Mouse (Mus musculus): ENCODE data around the gene Gm10197.

Gene Gm10197

DNA sequence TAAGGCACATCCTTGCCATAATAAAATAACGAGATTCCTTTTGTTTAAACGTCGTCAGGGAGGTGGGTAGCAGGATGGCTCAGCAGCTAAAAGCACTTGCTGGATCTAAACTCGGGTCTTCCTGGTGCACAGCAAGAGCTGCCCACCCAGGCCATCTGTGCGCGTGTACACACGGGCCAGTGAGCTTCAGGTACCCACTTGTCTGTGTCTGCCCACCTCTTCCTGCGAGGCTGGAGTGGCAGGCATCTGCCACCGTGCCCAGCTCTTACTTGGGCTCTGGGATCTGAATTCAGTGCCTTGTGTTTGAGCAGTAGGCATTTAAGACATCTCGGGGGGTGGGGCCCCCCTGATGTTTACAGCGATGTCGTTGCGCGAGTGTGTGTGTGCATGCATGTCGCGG is 16.5 kb downstream of the Gm10197 start:
- H3K27me3 ChIP-seq (ENCODE audit: control insufficient read depth, insufficient read depth, low read length, poor library complexity, severe bottlenecking), result no peaks in the 10 kb centered on the region
- no peaks in the 10 kb centered on the region for H3K36me3 ChIP-seq (ENCODE audit: control insufficient read depth, insufficient read depth, low read length, poor library complexity, severe bottlenecking)
- DNase-seq (ENCODE audit: low read depth, low spot score), result no peak

DNA sequence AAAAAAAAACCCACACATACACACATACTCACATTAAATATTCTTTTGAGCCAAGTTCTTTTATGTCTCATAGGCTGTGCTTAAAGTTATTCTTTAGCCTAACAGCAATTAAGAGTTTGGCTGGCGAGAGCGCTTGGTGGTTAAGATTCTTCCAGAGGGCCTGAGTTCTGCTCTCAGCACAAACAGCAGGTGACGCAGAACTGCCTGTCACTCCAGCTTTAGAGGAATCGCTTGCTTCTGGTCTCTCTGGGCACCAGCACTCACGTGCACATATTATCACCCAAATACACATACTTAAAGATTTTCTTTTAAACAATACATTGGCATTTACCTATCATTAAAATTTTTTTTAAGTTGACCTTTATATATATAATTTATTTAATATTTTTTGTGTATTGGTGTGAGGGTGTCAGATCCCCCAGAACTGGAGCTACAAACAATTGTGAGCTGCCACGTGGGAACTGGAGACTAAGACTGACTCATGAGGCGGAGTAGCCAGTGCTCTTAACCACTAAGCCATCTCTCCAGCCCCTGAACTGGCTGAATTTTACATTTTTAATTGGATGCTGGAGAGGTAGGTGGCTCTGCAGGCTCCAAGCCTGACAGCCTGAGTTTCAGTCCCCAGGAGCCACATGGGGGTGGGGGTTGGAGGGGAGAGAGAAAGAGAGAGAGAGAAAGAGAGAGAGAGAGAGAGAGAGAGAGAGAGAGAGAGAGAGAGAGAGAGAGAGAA is 17.1 kb downstream of the Gm10197 start:
- DNase-seq (ENCODE audit: low read depth, low spot score), result no peak
- H3K27me3 ChIP-seq (ENCODE audit: control insufficient read depth, insufficient read depth, low read length, poor library complexity, severe bottlenecking), result no peaks in the 10 kb centered on the region

DNA sequence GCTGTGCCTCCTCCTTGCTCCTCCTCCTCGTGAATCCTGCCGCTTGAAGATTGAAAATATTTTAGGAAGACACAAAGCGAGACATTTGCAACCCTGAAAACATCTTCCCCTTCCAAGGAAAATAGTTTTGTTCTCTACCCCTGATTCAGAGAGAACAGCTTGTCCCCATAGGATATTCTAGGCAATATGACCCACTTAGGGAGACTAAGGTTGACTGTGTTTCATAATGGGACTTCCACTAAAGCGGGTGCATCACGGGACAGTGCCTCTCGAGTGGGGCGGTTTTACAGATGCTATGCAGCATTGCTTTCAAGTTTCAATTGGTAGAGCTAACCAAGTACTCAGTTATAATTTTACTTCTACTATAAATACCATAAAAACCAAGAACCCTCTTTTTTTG is 17.7 kb downstream of the Gm10197 start:
- Histone ChIP-seq H3K36me3 (ENCODE audit: control insufficient read depth, insufficient read depth, low read length, poor library complexity, severe bottlenecking) (no peaks in the 10 kb centered on the region), H3K27me3 (ENCODE audit: control insufficient read depth, insufficient read depth, low read length, poor library complexity, severe bottlenecking) (no peaks in the 10 kb centered on the region)
- no peak for DNase-seq (ENCODE audit: low read depth, low spot score)

More for the DNA sequence above, 17.1 kb downstream of the Gm10197 start:
- no peaks in the 10 kb centered on the region for H3K36me3 ChIP-seq (ENCODE audit: control insufficient read depth, insufficient read depth, low read length, poor library complexity, severe bottlenecking)

DNA sequence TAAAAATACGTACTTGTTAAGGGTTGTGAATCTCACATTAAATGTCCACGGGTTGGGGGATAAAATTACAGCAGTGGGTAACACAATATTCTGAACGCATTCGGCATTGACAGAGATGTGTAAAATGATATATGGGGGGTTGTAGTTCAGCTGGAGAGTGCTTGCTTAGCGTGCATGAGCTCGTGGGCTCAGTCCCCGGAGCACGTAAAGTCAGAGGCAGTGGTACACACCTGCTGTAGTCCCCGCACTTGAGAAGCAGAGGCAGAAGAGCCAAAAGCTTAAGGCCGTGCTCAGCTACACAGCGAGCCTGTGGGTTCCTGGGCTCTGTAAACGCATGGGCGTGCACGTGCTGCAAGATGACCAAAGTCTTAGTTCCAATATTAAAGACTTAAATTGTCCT is 25.8 kb downstream of the Gm10197 start:
- Histone ChIP-seq H3K36me3 (ENCODE audit: control insufficient read depth, insufficient read depth, low read length, poor library complexity, severe bottlenecking) (no peaks in the 10 kb centered on the region), H3K27me3 (ENCODE audit: control insufficient read depth, insufficient read depth, low read length, poor library complexity, severe bottlenecking) (no peaks in the 10 kb centered on the region)
- no peak for DNase-seq (ENCODE audit: low read depth, low spot score)

DNA sequence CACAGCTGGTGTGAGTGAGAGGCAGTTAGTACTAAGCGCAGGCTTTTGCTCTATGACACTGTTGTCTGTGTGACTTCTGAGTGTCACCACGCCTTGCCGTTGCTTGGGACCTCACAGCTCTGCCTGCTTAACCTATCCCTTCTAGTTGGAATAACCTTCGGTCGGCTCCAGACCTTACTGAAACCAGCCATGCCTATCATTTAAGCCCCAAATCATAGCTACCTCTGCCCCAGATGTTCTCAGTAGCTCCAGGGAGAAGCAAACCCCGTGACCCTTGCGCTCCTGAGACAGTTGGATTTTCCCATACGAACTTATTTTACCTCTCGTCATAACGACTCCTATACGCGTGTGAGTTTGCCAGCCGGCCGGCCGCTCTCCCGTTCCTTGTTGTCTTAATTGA is 27.5 kb downstream of the Gm10197 start:
- Histone ChIP-seq H3K27me3 (ENCODE audit: control insufficient read depth, insufficient read depth, low read length, poor library complexity, severe bottlenecking) (no peaks in the 10 kb centered on the region), H3K36me3 (ENCODE audit: control insufficient read depth, insufficient read depth, low read length, poor library complexity, severe bottlenecking) (no peaks in the 10 kb centered on the region)
- DNase-seq (ENCODE audit: low read depth, low spot score), result no peak

DNA sequence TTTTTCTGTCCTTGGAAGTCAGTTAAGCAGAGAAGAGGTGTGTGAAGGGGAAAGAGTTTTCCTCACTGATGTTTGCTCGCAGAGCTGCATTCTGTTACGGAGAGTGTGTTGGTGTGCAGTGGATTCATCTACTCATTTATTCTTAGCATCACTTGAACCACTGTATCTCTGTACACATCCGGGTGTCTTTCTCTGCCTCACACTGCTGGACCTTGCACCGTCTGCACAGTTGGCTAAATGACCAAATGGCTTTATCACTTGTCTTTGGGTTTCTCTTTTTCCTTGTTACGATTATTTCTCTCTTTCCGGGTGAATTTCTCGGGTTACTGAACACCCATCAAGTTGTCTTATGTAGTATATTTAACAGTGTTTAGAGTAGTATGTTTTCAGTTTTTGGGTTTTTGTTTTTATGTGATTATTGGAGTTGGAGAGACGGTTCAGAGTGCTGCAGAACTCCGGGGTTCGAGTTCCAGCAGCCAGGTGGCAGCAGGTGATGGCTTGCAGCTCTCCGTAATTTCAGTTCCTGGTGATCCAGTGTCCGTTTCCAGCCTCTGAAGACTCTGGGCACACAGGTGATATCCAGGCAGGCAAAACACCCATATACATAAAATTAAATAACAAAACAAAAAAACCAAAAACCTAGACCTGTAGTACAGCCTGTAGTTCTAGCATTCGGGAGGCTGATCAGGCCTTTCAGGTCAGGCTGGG is 28.2 kb downstream of the Gm10197 start:
- no peaks in the 10 kb centered on the region for H3K36me3 ChIP-seq (ENCODE audit: control insufficient read depth, insufficient read depth, low read length, poor library complexity, severe bottlenecking)
- DNase-seq (ENCODE audit: low read depth, low spot score), result no peak
- no peaks in the 10 kb centered on the region for H3K27me3 ChIP-seq (ENCODE audit: control insufficient read depth, insufficient read depth, low read length, poor library complexity, severe bottlenecking)

DNA sequence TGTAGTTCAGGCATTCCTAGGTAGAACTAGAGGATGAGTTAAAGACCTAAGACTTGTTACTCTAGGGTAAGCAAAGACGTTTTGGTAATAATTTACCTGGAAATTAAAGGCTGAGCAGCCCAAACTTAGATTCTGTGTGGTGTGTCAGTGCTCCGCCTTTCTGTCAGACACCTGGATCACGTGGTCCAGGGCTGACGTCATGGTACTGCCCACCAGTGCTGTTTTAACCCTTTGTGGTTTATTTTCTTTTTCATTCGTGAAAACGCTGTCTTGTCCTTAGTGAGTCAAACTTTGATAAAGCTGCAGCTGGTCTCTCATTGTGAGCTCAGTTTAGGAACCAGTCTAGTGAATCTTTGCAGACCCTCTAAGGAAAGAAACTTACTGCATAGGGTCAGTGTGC is 31.1 kb downstream of the Gm10197 start:
- no peaks in the 10 kb centered on the region for H3K36me3 ChIP-seq (ENCODE audit: control insufficient read depth, insufficient read depth, low read length, poor library complexity, severe bottlenecking)
- no peaks in the 10 kb centered on the region for H3K27me3 ChIP-seq (ENCODE audit: control insufficient read depth, insufficient read depth, low read length, poor library complexity, severe bottlenecking)
- peak; percentile 22 for DNase-seq (ENCODE audit: low read depth, low spot score)

DNA sequence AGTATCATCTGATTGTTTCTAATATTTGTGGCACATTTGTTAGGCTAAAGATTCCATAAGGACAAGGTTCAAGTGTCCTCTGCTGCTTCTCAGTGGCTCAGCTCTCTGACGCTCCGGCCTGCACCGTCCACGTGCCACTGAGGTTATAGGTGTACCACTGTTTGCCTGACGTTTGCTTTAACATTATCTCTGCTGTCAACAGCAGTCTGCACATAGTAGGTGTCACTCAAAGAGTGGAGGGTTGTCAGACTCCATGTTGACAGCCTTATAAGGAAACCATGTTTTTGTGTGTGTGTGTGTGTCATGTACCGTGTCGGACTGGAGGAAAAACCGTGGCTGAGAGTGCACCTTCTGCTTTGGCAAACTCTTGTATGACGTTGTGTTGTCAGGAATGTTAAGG is 36.3 kb downstream of the Gm10197 start:
- H3K36me3 ChIP-seq (ENCODE audit: control insufficient read depth, insufficient read depth, low read length, poor library complexity, severe bottlenecking), result no peaks in the 10 kb centered on the region
- no peaks in the 10 kb centered on the region for H3K27me3 ChIP-seq (ENCODE audit: control insufficient read depth, insufficient read depth, low read length, poor library complexity, severe bottlenecking)
- DNase-seq (ENCODE audit: low read depth, low spot score), result no peak

DNA sequence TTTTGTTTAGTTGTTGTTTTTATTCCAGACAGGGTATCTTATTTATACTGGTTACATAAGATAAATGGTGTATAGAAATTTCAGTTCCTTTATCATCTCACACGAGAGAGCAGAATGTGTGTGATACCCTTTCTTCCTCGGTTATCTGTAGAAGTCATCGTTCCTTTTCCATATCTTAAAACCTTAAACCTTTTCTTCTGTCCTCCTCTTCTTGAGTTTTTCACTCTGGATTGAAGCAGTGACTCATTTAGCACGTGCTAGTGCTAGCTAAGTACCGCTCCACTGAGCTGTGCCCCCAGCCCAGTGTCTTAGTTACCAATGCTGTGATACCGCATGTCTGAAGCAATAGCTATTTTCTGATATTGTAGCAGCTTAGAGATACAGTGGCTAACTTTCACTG is 37.8 kb downstream of the Gm10197 start:
- Histone ChIP-seq H3K27me3 (ENCODE audit: control insufficient read depth, insufficient read depth, low read length, poor library complexity, severe bottlenecking) (no peaks in the 10 kb centered on the region), H3K36me3 (ENCODE audit: control insufficient read depth, insufficient read depth, low read length, poor library complexity, severe bottlenecking) (no peaks in the 10 kb centered on the region)
- DNase-seq (ENCODE audit: low read depth, low spot score), result no peak

DNA sequence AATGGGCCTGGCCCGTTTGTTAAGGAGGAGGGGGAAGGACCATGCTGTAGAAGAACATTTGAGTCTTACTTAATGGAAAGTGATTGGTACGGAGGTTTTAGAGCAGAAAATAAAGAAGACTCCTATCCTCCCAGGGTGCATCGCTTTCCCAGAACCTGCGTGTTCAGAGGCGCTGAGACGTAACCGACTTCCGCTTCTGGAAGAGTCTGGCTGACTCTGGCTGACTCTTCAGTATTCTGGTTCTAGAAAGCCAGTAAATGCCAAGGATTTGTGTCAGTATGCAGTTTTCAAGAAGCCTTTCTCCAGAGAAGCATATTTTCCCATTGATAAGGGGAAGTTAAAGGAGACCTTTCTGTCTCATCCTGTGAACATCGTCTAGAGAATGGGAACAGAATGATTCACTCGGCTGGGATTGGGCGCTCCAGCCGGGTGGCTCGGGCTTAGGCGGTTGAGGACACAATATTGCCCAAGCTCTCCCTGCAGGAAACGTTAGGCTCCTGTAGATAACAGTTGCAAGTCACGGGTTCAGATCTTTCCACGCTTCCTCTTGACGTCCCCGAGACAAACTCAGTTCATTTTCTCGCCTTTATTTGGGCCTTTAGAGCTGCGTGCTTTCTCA is 39.6 kb downstream of the Gm10197 start:
- no peak for DNase-seq (ENCODE audit: low read depth, low spot score)
- no peaks in the 10 kb centered on the region for H3K27me3 ChIP-seq (ENCODE audit: control insufficient read depth, insufficient read depth, low read length, poor library complexity, severe bottlenecking)
- no peaks in the 10 kb centered on the region; the same call in 1 of the 2 replicates for H3K36me3 ChIP-seq (ENCODE audit: control insufficient read depth, insufficient read depth, low read length, poor library complexity, severe bottlenecking)

DNA sequence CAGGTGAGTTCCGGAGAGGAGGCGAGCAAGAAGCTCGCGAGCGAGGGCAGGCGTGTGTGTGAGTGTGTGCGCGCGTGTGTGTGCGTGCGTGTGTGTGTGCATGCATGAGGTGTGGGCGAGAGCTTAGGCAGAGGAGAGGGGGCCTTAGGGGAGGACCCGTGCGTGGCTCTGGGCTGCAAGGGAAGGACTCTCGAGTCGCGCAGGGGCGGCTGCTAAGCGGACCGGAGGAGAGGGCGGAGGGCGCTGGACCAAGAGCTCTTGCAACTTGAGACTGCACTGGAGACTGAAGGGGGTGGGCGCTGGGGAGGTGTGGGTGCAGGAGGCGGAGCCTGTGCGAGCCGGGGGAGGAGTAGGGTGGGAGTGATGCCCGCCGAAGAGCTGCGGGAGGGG is 41.6 kb downstream of the Gm10197 start:
- no peaks in the 10 kb centered on the region; the same call in 1 of the 2 replicates for H3K36me3 ChIP-seq (ENCODE audit: control insufficient read depth, insufficient read depth, low read length, poor library complexity, severe bottlenecking)
- peak; percentile 58 for DNase-seq (ENCODE audit: low read depth, low spot score)

DNA sequence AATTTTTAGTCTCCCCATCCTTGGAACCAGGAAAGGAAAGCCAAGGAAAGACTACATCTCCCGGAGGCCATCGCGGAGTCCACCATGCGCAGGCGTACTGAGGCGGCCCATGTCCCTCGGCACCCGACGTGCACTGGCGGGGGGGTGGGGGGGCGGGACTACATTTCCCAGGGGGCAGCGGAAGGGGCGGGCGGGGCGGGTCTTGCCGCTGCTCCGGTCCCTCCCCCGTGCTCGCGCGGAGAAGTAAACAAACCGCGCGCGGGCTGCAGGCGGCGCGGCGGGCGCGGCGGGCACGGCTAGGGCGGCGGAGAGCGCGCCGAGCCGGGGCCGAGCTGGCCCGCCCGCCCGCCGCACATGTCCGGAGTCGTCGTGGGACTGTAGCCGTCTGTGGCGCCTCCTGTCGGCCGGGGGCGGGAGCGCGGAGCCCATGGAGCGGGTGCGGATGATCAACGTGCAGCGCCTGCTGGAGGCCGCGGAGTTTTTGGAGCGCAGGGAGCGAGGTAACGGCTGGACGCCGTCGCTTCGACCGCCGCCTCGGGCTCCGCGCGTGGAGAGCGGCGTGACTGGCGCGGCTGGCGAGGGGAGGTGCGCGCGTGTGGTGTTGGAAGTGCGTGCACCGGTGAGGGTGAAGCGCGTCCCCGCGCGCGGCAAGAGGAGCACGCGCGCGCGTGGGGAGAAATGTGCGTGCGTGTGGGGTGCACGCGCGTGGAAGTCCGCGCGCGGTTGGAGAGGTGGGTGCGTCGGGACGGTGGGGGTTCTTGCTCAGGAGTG is 42.2 kb downstream of the Gm10197 start:
- peak; percentile 91 for DNase-seq (ENCODE audit: low read depth, low spot score)
- Histone ChIP-seq H3K27me3 (ENCODE audit: control insufficient read depth, insufficient read depth, low read length, poor library complexity, severe bottlenecking) (no peaks in the 10 kb centered on the region), H3K36me3 (ENCODE audit: control insufficient read depth, insufficient read depth, low read length, poor library complexity, severe bottlenecking) (no peaks in the 10 kb centered on the region; the same call in 1 of the 2 replicates)

More for the DNA sequence above, 41.6 kb downstream of the Gm10197 start:
- H3K27me3 ChIP-seq (ENCODE audit: control insufficient read depth, insufficient read depth, low read length, poor library complexity, severe bottlenecking), result no peaks in the 10 kb centered on the region

DNA sequence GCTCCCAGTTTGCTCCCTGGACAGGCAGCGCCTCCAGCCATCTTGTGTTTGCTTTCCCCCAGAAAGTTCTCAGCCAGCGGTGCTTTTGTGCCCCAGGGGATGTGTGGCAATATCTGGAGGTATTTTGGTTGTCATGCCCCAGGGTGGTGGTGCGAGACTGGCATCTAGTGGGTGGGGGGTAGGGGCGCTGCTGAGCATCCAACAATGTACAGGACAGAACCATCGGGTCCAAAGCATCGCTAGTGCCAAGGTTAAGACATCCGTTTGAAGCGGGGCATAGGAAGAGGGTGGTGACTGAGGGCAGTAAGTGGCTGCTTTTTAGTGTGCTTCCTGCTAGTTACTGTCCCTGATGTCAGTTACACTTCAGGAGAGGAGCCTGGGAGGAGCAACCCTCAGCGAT is 43.5 kb downstream of the Gm10197 start:
- Histone ChIP-seq H3K27me3 (ENCODE audit: control insufficient read depth, insufficient read depth, low read length, poor library complexity, severe bottlenecking) (no peaks in the 10 kb centered on the region), H3K36me3 (ENCODE audit: control insufficient read depth, insufficient read depth, low read length, poor library complexity, severe bottlenecking) (no peaks in the 10 kb centered on the region; the same call in 1 of the 2 replicates)
- DNase-seq (ENCODE audit: low read depth, low spot score), result peak; percentile 68

DNA sequence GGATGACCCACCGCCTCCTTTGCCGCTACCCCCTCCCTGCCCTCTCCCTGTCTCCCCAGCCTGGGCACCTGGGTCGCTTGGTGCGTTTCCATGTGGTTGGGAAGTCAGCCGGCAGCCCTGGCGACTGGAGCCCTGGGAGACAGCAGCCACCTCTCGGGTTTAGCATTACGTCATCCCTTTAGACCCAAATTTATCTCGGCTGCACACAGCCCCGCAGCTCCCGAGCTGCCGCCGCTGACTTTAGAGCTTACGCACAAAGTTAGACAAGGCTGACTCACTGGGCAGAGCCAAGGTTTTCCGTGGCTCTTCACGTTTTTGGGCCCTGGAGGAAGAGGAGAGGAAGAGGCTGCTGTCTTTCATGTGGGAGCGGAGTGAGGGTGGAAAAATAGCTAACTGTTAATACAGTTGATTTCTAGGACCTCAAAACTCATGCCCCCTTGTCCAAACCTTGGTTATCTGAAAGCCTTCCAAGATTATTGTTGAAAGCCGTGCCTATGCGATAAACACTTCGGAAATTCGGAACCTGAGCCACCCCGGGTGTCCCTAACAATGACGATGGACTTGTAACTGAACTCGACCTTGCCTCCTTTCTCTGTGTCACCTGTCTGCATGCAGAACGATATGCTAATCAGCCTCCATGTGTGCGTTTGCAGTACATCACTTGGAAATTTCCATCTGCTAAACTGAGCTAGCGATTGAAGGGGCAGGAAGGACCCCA is 45.8 kb downstream of the Gm10197 start:
- Histone ChIP-seq H3K27me3 (ENCODE audit: control insufficient read depth, insufficient read depth, low read length, poor library complexity, severe bottlenecking) (no peaks in the 10 kb centered on the region), H3K36me3 (ENCODE audit: control insufficient read depth, insufficient read depth, low read length, poor library complexity, severe bottlenecking) (no peaks in the 10 kb centered on the region; the same call in 1 of the 2 replicates)
- peak; percentile 35 for DNase-seq (ENCODE audit: low read depth, low spot score)
